In genomic region chr10:81342686-81343505, GRCm38 (mm10) we compare ENCODE assay signal across 8 mouse cellular contexts. TPM values are rescaled to one million over a fixed set of nuclear protein-coding genes. Genes with fewer than 3 reads are reported as not detected.
DNase-seq lines count a peak whose midpoint lies in the region; ATAC-seq and TF ChIP-seq lines count a peak whose summit lies in the region.

Gene Gipc3 (minus strand): TSS chr10:81343266.

- H3K4me3 ChIP-seq in kidney, embryonic 16.5 days (ENCODE audit: low read length) = peak within 1 kb of the TSS; percentile 54
- H3K4me3 ChIP-seq in bone marrow, adult 2 months (replicated peaks; ENCODE audit: control insufficient read depth, low read depth, low read length) = peak within 1 kb of the TSS; percentile 38
- peak within 1 kb of the TSS; percentile 60 for H3K4me3 ChIP-seq in lung, postnatal 0 days (ENCODE audit: low read depth, low read length)

- TF ChIP-seq POLR2A in bone marrow, adult 2 months (IDR thresholded peaks at IDR 0.05; ENCODE audit: borderline replicate concordance, control insufficient read depth, low read depth, low read length) = no peak; the same call in 1 of the 2 replicates

- 2% methylated on average over 62 of the region's 67 CpGs for WGBS in kidney, embryonic 16.5 days
- WGBS in bone marrow, adult 2 months = 4% methylated on average over 67 of the region's 67 CpGs
- 4% methylated on average over 43 of the region's 67 CpGs for WGBS in lung, postnatal 0 days

- peaks cover 20% of the 10 kb centered on the region for H3K4me1 ChIP-seq in kidney, embryonic 16.5 days (ENCODE audit: insufficient read depth, low read length)
- peaks cover 5% of the 10 kb centered on the region for H3K4me1 ChIP-seq in bone marrow, adult 2 months (ENCODE audit: control insufficient read depth, insufficient read depth, low read length)
- peaks cover 5% of the 10 kb centered on the region; the same call in 1 of the 2 replicates for H3K4me1 ChIP-seq in lung, postnatal 0 days (ENCODE audit: insufficient read depth, low read depth, low read length)

- H3K9me3 ChIP-seq in kidney, embryonic 16.5 days (ENCODE audit: low read length) = no peaks in the 10 kb centered on the region
- no peaks in the 10 kb centered on the region for H3K9me3 ChIP-seq in lung, postnatal 0 days (ENCODE audit: low read length)

- TF ChIP-seq CTCF in bone marrow, adult 2 months (IDR thresholded peaks at IDR 0.05; ENCODE audit: control insufficient read depth, insufficient read depth, low read length) = no peak
- no peak for TF ChIP-seq CTCF in lung, postnatal 0 days (IDR thresholded peaks at IDR 0.05)

- peak within 1 kb of the TSS; percentile 83 for H3K4me2 ChIP-seq in kidney, embryonic 16.5 days (replicated peaks; ENCODE audit: low read depth, low read length)
- peak within 1 kb of the TSS; percentile 94 for H3K4me2 ChIP-seq in lung, postnatal 0 days (replicated peaks; ENCODE audit: low read depth, low read length)

- H3K9ac ChIP-seq in kidney, embryonic 16.5 days (replicated peaks; ENCODE audit: low read length) = peak within 1 kb of the TSS; percentile 69
- peak within 1 kb of the TSS; percentile 48 for H3K9ac ChIP-seq in lung, postnatal 0 days (replicated peaks; ENCODE audit: low read depth)

- H3K36me3 ChIP-seq in kidney, embryonic 16.5 days (ENCODE audit: insufficient read depth, low read length) = peaks cover 3% of the 10 kb centered on the region; the same call in 1 of the 2 replicates
- H3K36me3 ChIP-seq in lung, postnatal 0 days (ENCODE audit: insufficient read depth, low read length) = no peaks in the 10 kb centered on the region

- peaks cover 37% of the 10 kb centered on the region for H3K27me3 ChIP-seq in kidney, embryonic 16.5 days (ENCODE audit: insufficient read depth, low read length)
- 0 out of 2 replicates have a peak, but pooled peaks cover 8% of the 10 kb centered on the region for H3K27me3 ChIP-seq in lung, postnatal 0 days (replicated peaks; ENCODE audit: insufficient read depth, low read length)

- H3K27ac ChIP-seq in kidney, embryonic 16.5 days (ENCODE audit: low read length) = no peak within 1 kb of the TSS
- H3K27ac ChIP-seq in bone marrow, adult 2 months (ENCODE audit: control insufficient read depth, insufficient read depth, low read depth, low read length, poor library complexity) = no peak within 1 kb of the TSS
- no peak within 1 kb of the TSS for H3K27ac ChIP-seq in lung, postnatal 0 days (ENCODE audit: low read length)

- ATAC-seq in kidney, embryonic 16.5 days (ENCODE audit: low FRiP score, low TSS enrichment) = no peak
- ATAC-seq in lung, postnatal 0 days = no peak

- intact Hi-C loops in heart, postnatal 14 days (cut with DNase I) = loop anchor here (2.0 to 5.0 kb wide), 2 partner anchors 54 to 101 kb away; no protein-coding TSS in a partner anchor

- TF ChIP-seq EP300 in lung, postnatal 0 days (IDR thresholded peaks at IDR 0.05) = no peak

- no peak for DNase-seq in kidney, adult 9 months
- DNase-seq in heart, postnatal 14 days = peak; percentile 46 to 53
- no peak for DNase-seq in lung, postnatal 0 days (ENCODE audit: low spot score)
- DNase-seq in right cerebral cortex, postnatal 14 days = no peak
- no peak for DNase-seq in frontal cortex, postnatal 36 days (ENCODE audit: low spot score in 2 of 2)
- no peak for DNase-seq in right cerebral cortex, adult 2 months (ENCODE audit: low spot score in 2 of 2)

RNA-seq across cellular contexts. Expression of gene Gipc3, which starts in this region (rescaled TPM):
- polyA plus RNA-seq in kidney, embryonic 16.5 days (2015; fragmentation: Nextera tagmentation; extraction: Ambion mirVana) = 0.09 TPM in 2 replicates
- polyA plus RNA-seq in bone marrow, adult 2 months (2011; ENCODE audit: insufficient read depth, insufficient read length, low replicate concordance, missing spikeins) = not detected in 2 replicates
- 1 to 10 TPM; 5.2 to 5.5 TPM for total RNA-seq in heart, postnatal 14 days (2021)
- polyA plus RNA-seq in lung, postnatal 0 days (2015; fragmentation: Nextera tagmentation; extraction: Ambion mirVana) = 0.33 and 0.55 TPM in 2 replicates

Comparison
In these comparisons a context has a peak if more than half of its experiments do, and no peak if none do; other contexts are left out.
1. DNase-seq: peak in heart, postnatal 14 days (2 of 2); none in kidney, adult 9 months (single experiment), lung, postnatal 0 days (single experiment), right cerebral cortex, postnatal 14 days (single experiment), frontal cortex, postnatal 36 days (0 of 2) and right cerebral cortex, adult 2 months (0 of 2).
2. Peak in every context shown above with its lines, with median percentiles within 50 percentile points of each other: H3K4me3 ChIP-seq.